Mouse (Mus musculus): ENCODE measurements around the gene Hoxa2. TPM values are rescaled to one million over a fixed set of nuclear protein-coding genes. Genes with fewer than 3 reads are reported as not detected.

Gene Hoxa2
- 1.6 TPM for polyA plus RNA-seq (2014; fragmentation: Illumina TruSeq; extraction: RNeasy Lipid Tissue Mini Kit (QIAGEN cat#74804); ENCODE audit: low read depth, low replicate concordance)

GRCm38 (mm10) chr6:52164626-52165440, at the start of gene Hoxa2:
TSS of gene Hoxa2 (minus strand) at chr6:52164831.

GRCm38 (mm10) chr6:52213119-52213986, 48.7 kb upstream of the Hoxa2 start, which contains the start of the genes Hoxa3 and Gm28308:
TSS of gene Hoxa3 (minus strand) at chr6:52213336.
TSS of gene Gm28308 (minus strand) at chr6:52213339.

GRCm38 (mm10) chr6:52208072-52208867, 43.6 kb upstream of the Hoxa2 start, which contains the start of gene Hoxa6:
TSS of gene Hoxa6 (minus strand) at chr6:52208722.

GRCm38 (mm10) chr6:52204050-52204752, 39.6 kb upstream of the Hoxa2 start, which contains the start of gene Hoxa5:
TSS of gene Hoxa5 (minus strand) at chr6:52204587.

GRCm38 (mm10) chr6:52190906-52191810, 26.5 kb upstream of the Hoxa2 start, which contains the start of gene Hoxa4:
TSS of gene Hoxa4 (minus strand) at chr6:52191753.

GRCm38 (mm10) chr6:52177061-52177735, 12.6 kb upstream of the Hoxa2 start, which contains the start of gene 5730596B20Rik:
TSS of gene 5730596B20Rik (plus strand) at chr6:52177498.

GRCm38 (mm10) chr6:52158276-52159051, 6.2 kb downstream of the Hoxa2 start, which contains the start of gene Hoxa1:
TSS of gene Hoxa1 (minus strand) at chr6:52158317.

Other genes with a start within 250 kb of the Hoxa2 start
- gene Skap2, start 152.3 kb downstream of the Hoxa2 start, polyA plus RNA-seq (2014; fragmentation: Illumina TruSeq; extraction: RNeasy Lipid Tissue Mini Kit (QIAGEN cat#74804); ENCODE audit: low read depth, low replicate concordance): 76.1 TPM
- gene Hoxa1, start 6.5 kb downstream of the Hoxa2 start, polyA plus RNA-seq (2014; fragmentation: Illumina TruSeq; extraction: RNeasy Lipid Tissue Mini Kit (QIAGEN cat#74804); ENCODE audit: low read depth, low replicate concordance): 1.6 TPM
- gene 5730596B20Rik, start 12.7 kb upstream of the Hoxa2 start, polyA plus RNA-seq (2014; fragmentation: Illumina TruSeq; extraction: RNeasy Lipid Tissue Mini Kit (QIAGEN cat#74804); ENCODE audit: low read depth, low replicate concordance): 0.16 TPM
- gene Hoxa4, start 26.9 kb upstream of the Hoxa2 start, polyA plus RNA-seq (2014; fragmentation: Illumina TruSeq; extraction: RNeasy Lipid Tissue Mini Kit (QIAGEN cat#74804); ENCODE audit: low read depth, low replicate concordance): 2.3 TPM
- gene Hoxa5, start 39.8 kb upstream of the Hoxa2 start, polyA plus RNA-seq (2014; fragmentation: Illumina TruSeq; extraction: RNeasy Lipid Tissue Mini Kit (QIAGEN cat#74804); ENCODE audit: low read depth, low replicate concordance): 22.0 TPM
- not detected for gene Hoxa6, start 43.9 kb upstream of the Hoxa2 start, polyA plus RNA-seq (2014; fragmentation: Illumina TruSeq; extraction: RNeasy Lipid Tissue Mini Kit (QIAGEN cat#74804); ENCODE audit: low read depth, low replicate concordance)
- 8.8 TPM for gene Hoxa3, start 48.5 kb upstream of the Hoxa2 start, polyA plus RNA-seq (2014; fragmentation: Illumina TruSeq; extraction: RNeasy Lipid Tissue Mini Kit (QIAGEN cat#74804); ENCODE audit: low read depth, low replicate concordance)
- gene Gm28308, start 48.5 kb upstream of the Hoxa2 start, polyA plus RNA-seq (2014; fragmentation: Illumina TruSeq; extraction: RNeasy Lipid Tissue Mini Kit (QIAGEN cat#74804); ENCODE audit: low read depth, low replicate concordance): not detected
- 26.5 TPM for gene Hoxa7, start 57.0 kb upstream of the Hoxa2 start, polyA plus RNA-seq (2014; fragmentation: Illumina TruSeq; extraction: RNeasy Lipid Tissue Mini Kit (QIAGEN cat#74804); ENCODE audit: low read depth, low replicate concordance)
- gene Hoxa9, start 66.3 kb upstream of the Hoxa2 start, polyA plus RNA-seq (2014; fragmentation: Illumina TruSeq; extraction: RNeasy Lipid Tissue Mini Kit (QIAGEN cat#74804); ENCODE audit: low read depth, low replicate concordance): 58.5 TPM
- 76.9 TPM for gene Hoxa10, start 76.0 kb upstream of the Hoxa2 start, polyA plus RNA-seq (2014; fragmentation: Illumina TruSeq; extraction: RNeasy Lipid Tissue Mini Kit (QIAGEN cat#74804); ENCODE audit: low read depth, low replicate concordance)
- 2.5 TPM for gene Hoxa11, start 81.0 kb upstream of the Hoxa2 start, polyA plus RNA-seq (2014; fragmentation: Illumina TruSeq; extraction: RNeasy Lipid Tissue Mini Kit (QIAGEN cat#74804); ENCODE audit: low read depth, low replicate concordance)
- not detected for gene Hoxa13, start 96.0 kb upstream of the Hoxa2 start, polyA plus RNA-seq (2014; fragmentation: Illumina TruSeq; extraction: RNeasy Lipid Tissue Mini Kit (QIAGEN cat#74804); ENCODE audit: low read depth, low replicate concordance)
- not detected for gene Evx1, start 148.7 kb upstream of the Hoxa2 start, polyA plus RNA-seq (2014; fragmentation: Illumina TruSeq; extraction: RNeasy Lipid Tissue Mini Kit (QIAGEN cat#74804); ENCODE audit: low read depth, low replicate concordance)

Measured in kidney, adult 10 weeks (tissue).